In the genomic region with DNA sequence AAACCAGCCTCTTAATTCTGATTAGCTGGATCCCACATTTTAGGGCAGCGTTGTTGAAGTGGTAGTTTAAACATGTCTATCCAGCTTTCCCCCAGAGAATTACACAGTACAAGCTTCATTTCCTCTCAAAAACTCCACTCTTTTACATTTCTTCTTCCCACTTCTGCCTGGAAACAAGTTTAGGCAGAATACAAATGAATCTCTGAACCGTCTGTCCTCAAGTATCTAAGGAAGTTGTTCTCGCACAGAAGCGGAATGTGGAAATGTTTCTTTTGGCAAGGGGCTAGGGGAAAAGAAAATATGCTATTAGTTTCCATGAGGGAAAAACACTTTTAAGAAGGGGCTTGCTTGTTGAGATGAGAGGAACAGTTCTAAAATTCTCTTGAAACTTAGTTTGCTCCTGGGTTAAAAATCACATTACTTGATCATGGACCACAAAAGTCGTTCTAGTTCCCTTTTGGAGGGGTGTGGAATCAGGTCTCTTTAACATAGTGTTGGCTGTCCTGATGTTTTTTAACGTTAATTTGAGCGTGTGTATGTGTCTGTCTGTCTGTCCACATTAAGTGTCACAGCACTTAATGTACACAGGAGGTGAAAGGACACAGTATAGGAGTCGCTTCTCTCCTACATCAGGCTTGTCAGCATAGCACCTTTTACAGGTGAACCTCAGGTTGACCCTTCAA, we compare ENCODE assay signal across 8 mouse cellular contexts. TPM values are rescaled to one million over a fixed set of nuclear protein-coding genes. Genes with fewer than 3 reads are reported as not detected.
DNase-seq lines count a peak whose midpoint lies in the region; ATAC-seq and TF ChIP-seq lines count a peak whose summit lies in the region.

No protein-coding gene starts in this region.

- 16% methylated on average over 8 of the region's 8 CpGs for WGBS in embryonic facial prominence, embryonic 14.5 days
- 26% methylated on average over 8 of the region's 8 CpGs for WGBS in hindbrain, postnatal 0 days
- 40% methylated on average over 8 of the region's 8 CpGs for WGBS in midbrain, embryonic 13.5 days

- H3K9me3 ChIP-seq in embryonic facial prominence, embryonic 14.5 days (ENCODE audit: control insufficient read depth, low read length), result no peaks in the 10 kb centered on the region
- no peaks in the 10 kb centered on the region for H3K9me3 ChIP-seq in hindbrain, postnatal 0 days (ENCODE audit: low read length)
- no peaks in the 10 kb centered on the region for H3K9me3 ChIP-seq in midbrain, embryonic 13.5 days

- peaks cover 7% of the 10 kb centered on the region; the same call in 1 of the 2 replicates for H3K4me1 ChIP-seq in embryonic facial prominence, embryonic 14.5 days (ENCODE audit: control insufficient read depth, insufficient read depth, low read length)
- peaks cover 3% of the 10 kb centered on the region; the same call in 1 of the 2 replicates for H3K4me1 ChIP-seq in hindbrain, postnatal 0 days (ENCODE audit: insufficient read depth, low read length)
- peaks cover 11% of the 10 kb centered on the region for H3K4me1 ChIP-seq in midbrain, embryonic 13.5 days (replicated peaks)

- no peak for TF ChIP-seq CTCF in hindbrain, postnatal 0 days (IDR thresholded peaks at IDR 0.05; ENCODE audit: low read depth)

- peak overlapping the region; percentile 66 for H3K4me2 ChIP-seq in embryonic facial prominence, embryonic 14.5 days (ENCODE audit: low read depth, low read length)
- peak overlapping the region; percentile 60 for H3K4me2 ChIP-seq in hindbrain, postnatal 0 days (ENCODE audit: low read depth, low read length)
- peak overlapping the region; percentile 65 for H3K4me2 ChIP-seq in midbrain, embryonic 13.5 days (replicated peaks)

- ATAC-seq in embryonic facial prominence, embryonic 14.5 days (ENCODE audit: low read depth), result no peak
- ATAC-seq in hindbrain, postnatal 0 days, result no peak
- ATAC-seq in midbrain, embryonic 13.5 days, result no peak

- H3K4me3 ChIP-seq in embryonic facial prominence, embryonic 14.5 days (ENCODE audit: low read depth, low read length), result peak overlapping the region; percentile 100
- H3K4me3 ChIP-seq in hindbrain, postnatal 0 days (ENCODE audit: low read length), result peak overlapping the region; percentile 100
- peak overlapping the region; percentile 100 for H3K4me3 ChIP-seq in midbrain, embryonic 13.5 days (replicated peaks)

- peak overlapping the region; percentile 71 for H3K9ac ChIP-seq in embryonic facial prominence, embryonic 14.5 days (ENCODE audit: low read depth, low read length)
- H3K9ac ChIP-seq in hindbrain, postnatal 0 days (replicated peaks; ENCODE audit: low read length), result peak overlapping the region; percentile 100
- H3K9ac ChIP-seq in midbrain, embryonic 13.5 days (replicated peaks), result peak overlapping the region; percentile 64

- peak; percentile 76 for DNase-seq in heart, adult 8-10 months (ENCODE audit: low spot score)
- no peak for DNase-seq in heart, postnatal 4 days
- peak; percentile 76 for DNase-seq in embryonic facial prominence, embryonic 14.5 days (ENCODE audit: low spot score)
- no peak for DNase-seq in hindbrain, postnatal 0 days (ENCODE audit: low spot score)
- DNase-seq in right cerebral cortex, postnatal 25 days, result no peak
- DNase-seq in left cerebral cortex, adult 9 months (ENCODE audit: low spot score in 2 of 2), result no peak
- no peak for DNase-seq in thymus, postnatal 25 days

- H3K27ac ChIP-seq in embryonic facial prominence, embryonic 14.5 days (replicated peaks; ENCODE audit: low read depth, low read length), result peak overlapping the region; percentile 100
- peak overlapping the region; percentile 100 for H3K27ac ChIP-seq in hindbrain, postnatal 0 days
- peak overlapping the region; percentile 85 for H3K27ac ChIP-seq in midbrain, embryonic 13.5 days

- H3K27me3 ChIP-seq in embryonic facial prominence, embryonic 14.5 days (replicated peaks; ENCODE audit: control insufficient read depth, insufficient read depth, low read length), result no peaks in the 10 kb centered on the region
- no peaks in the 10 kb centered on the region for H3K27me3 ChIP-seq in hindbrain, postnatal 0 days (ENCODE audit: insufficient read depth, low read length)
- no peaks in the 10 kb centered on the region for H3K27me3 ChIP-seq in midbrain, embryonic 13.5 days

- no peaks in the 10 kb centered on the region for H3K36me3 ChIP-seq in embryonic facial prominence, embryonic 14.5 days (ENCODE audit: control insufficient read depth, insufficient read depth, low read length)
- H3K36me3 ChIP-seq in hindbrain, postnatal 0 days (ENCODE audit: insufficient read depth, low read length), result no peaks in the 10 kb centered on the region
- H3K36me3 ChIP-seq in midbrain, embryonic 13.5 days, result no peaks in the 10 kb centered on the region

RNA-seq across cellular contexts. Expression of a gene that starts 17.7 kb away (rescaled TPM):
- total RNA-seq in heart, adult 8-10 months (2022), result 10 to 100 TPM; 37.2 to 45.8 (median 39.8) TPM
- total RNA-seq in heart, postnatal 4 days (2021), result 10 to 100 TPM; 57.3 to 61.0 TPM
- 39.5 and 54.6 TPM in 2 replicates for polyA plus RNA-seq in embryonic facial prominence, embryonic 14.5 days (2014; fragmentation: Nextera tagmentation; extraction: Ambion mirVana)
- total RNA-seq in hindbrain, postnatal 0 days (2014; rRNA removed), result 33.4 and 35.2 TPM in 2 replicates
- 36.1 and 40.7 TPM in 2 replicates for polyA plus RNA-seq in hindbrain, postnatal 0 days (2015; fragmentation: Nextera tagmentation; extraction: Ambion mirVana)
- 48.5 and 57.4 TPM in 2 replicates for polyA plus RNA-seq in midbrain, embryonic 13.5 days (2015; fragmentation: Nextera tagmentation; extraction: Ambion mirVana)

Comparison
In these comparisons a context has a peak if more than half of its experiments do, and no peak if none do; other contexts are left out.
1. DNase-seq: peak in heart, adult 8-10 months (single experiment) and embryonic facial prominence, embryonic 14.5 days (single experiment); none in heart, postnatal 4 days (single experiment), hindbrain, postnatal 0 days (single experiment), right cerebral cortex, postnatal 25 days (single experiment), left cerebral cortex, adult 9 months (0 of 2) and thymus, postnatal 25 days (single experiment).
2. Peak in every context shown above with its lines, with median percentiles within 50 percentile points of each other: H3K27ac ChIP-seq, H3K4me2 ChIP-seq, H3K4me3 ChIP-seq and H3K9ac ChIP-seq.